Mouse (Mus musculus) bone marrow, adult 2 months (tissue): ENCODE measurements around the gene Gm614.
A peak's percentile ranks its signal among the peaks of the same experiment; 100 is the strongest.

ENCODE experiments used
- CTCF ChIP-seq: fragments of 200-500 bp; IDR thresholded peaks from 2 replicates; pipeline ENCODE4 v1.5.1; 2011; ENCODE audit warnings: low read length, control low read depth; ENCODE audit not compliant: control insufficient read depth, insufficient read depth
- POLR2A ChIP-seq: fragments of 200-500 bp; IDR thresholded peaks from 2 replicates; pipeline ENCODE4 v1.6.1; 2011; ENCODE audit warnings: low read depth, mild to moderate bottlenecking, control low read depth, low read length, borderline replicate concordance; ENCODE audit not compliant: control insufficient read depth

DNA sequence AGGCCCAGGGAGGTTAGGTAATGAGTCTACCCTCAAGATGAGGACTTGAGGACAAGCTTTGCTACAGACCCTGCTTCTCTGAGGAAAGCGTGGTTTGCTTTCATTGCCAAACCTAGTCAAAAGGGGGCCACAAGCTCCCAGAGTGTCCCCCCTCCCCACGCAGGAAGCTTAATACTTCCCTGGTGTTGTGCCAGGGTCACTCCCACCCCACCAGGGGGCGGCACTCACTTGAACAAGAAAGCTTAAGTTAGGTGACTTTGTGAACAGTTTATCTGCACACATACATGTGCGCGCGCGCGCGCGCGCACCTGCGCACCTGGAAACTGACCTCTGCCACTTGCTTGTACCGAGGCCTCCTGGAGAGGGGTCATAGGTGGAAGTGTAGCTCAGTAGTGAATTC is 7.2 kb downstream of the Gm614 start:
- TF ChIP-seq POLR2A: no peak
- TF ChIP-seq CTCF: peak; percentile 37; the same call in 1 of the 2 replicates
